10 mouse cellular contexts compared by ENCODE assay signal in the genomic region with DNA sequence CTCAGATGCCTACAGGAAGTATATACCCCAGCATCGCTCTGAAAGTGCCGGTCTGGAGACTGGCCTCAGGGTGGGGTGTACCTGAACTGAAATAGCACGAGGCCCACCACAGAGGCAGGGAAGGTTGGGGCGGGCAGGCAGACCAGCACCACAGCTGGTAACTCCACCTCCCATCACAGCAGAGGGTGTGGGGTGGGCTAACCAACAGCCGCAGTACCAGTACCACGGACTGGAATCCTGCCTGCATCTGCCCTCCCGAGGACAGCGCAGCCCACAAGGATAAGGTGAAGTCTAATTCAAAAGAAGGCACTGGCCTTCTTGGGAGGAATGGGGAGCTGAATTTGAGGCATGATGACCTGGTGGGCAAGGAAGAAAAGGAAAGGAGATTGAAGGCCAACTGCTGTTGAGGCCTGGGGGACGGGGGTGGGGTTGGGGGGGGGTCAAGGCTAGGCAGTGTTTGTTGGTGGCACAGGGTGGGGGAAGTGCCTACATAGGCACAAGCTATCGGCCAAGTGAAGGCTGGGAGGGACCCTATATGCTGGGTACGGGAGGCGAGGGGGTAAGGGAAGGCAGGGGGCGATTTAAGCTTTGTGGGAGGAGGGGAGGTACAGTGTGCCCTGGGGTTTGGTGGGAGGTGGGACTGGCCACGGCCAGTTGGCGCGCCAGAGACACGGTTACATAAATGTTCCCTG. TPM values are rescaled to one million over a fixed set of nuclear protein-coding genes. Genes with fewer than 3 reads are reported as not detected.
DNase-seq lines count a peak whose midpoint lies in the region; ATAC-seq and TF ChIP-seq lines count a peak whose summit lies in the region.
"Had no signal": no experiment of that assay in that cellular context is flagged by ENCODE, and none has a peak within 500 bp of the region (broad histone marks: within the 10 kb centered on the region; RNA-seq: fewer than 3 reads in every experiment).

No protein-coding gene starts in this region.

- H3K36me3 ChIP-seq in heart, embryonic 16.5 days (ENCODE audit: control insufficient read depth, insufficient read depth): no peaks in the 10 kb centered on the region

- H3K27ac ChIP-seq in layer of hippocampus, adult 2 months: peak overlapping the region; percentile 99
- peak overlapping the region; percentile 97 for H3K27ac ChIP-seq in heart, embryonic 16.5 days (ENCODE audit: low read length)

- TF ChIP-seq CTCF in layer of hippocampus, adult 2 months (conservative IDR thresholded peaks at IDR 0.05): no peak

- peak in 1 of 2 experiments; percentile 88 for DNase-seq in layer of hippocampus, adult 2 months (ENCODE audit: low spot score in 2 of 2)
- DNase-seq in layer of hippocampus, postnatal 14 days (ENCODE audit: low spot score in 2 of 2): no peak
- DNase-seq in T-cell, adult 2 months (ENCODE audit: low spot score): no peak
- no peak for DNase-seq in gastrocnemius, adult 8-10 months (ENCODE audit: low spot score in 2 of 2)
- DNase-seq in right cerebral cortex, postnatal 36 days (ENCODE audit: low spot score in 2 of 2): no peak

- H3K4me2 ChIP-seq in heart, embryonic 16.5 days (ENCODE audit: low read depth, low read length): peak overlapping the region; percentile 69

- no peaks in the 10 kb centered on the region for H3K9me3 ChIP-seq in heart, embryonic 16.5 days (replicated peaks; ENCODE audit: control insufficient read depth, low read length)

- peaks cover 42% of the 10 kb centered on the region for H3K4me1 ChIP-seq in heart, embryonic 16.5 days (ENCODE audit: control insufficient read depth, insufficient read depth, low read length)

- peak overlapping the region; percentile 81 for H3K9ac ChIP-seq in heart, embryonic 16.5 days (ENCODE audit: low read length)

- no peaks in the 10 kb centered on the region for H3K27me3 ChIP-seq in heart, embryonic 16.5 days (ENCODE audit: control insufficient read depth, insufficient read depth, low read length)

- peak; percentile 18; the same call in 1 of the 2 replicates for ATAC-seq in common myeloid progenitor, adult 5-6 weeks (replicated peaks; ENCODE audit: low read depth, poor library complexity, severe bottlenecking)
- ATAC-seq in heart, embryonic 16.5 days (replicated peaks; ENCODE audit: extremely low read depth, insufficient read depth, low FRiP score): 0 out of 2 replicates have a peak, but pooled peaks have one; percentile 6
- ATAC-seq in megakaryocyte progenitor cell, adult 5-6 weeks (replicated peaks; ENCODE audit: poor library complexity): peak; percentile 2; the same call in 1 of the 2 replicates

- H3K4me3 ChIP-seq in layer of hippocampus, adult 2 months: peak overlapping the region; percentile 49
- peak overlapping the region; percentile 49 for H3K4me3 ChIP-seq in heart, embryonic 16.5 days (ENCODE audit: low read length)

- WGBS in heart, embryonic 16.5 days: 21% methylated on average over 17 of the region's 17 CpGs

RNA-seq across cellular contexts. Expression of a gene that starts 20.2 kb away (rescaled TPM):
- total RNA-seq in layer of hippocampus, adult 2 months (2021): not detected
- total RNA-seq in layer of hippocampus, postnatal 14 days (2021): not detected
- not detected in 2 replicates for total RNA-seq in common myeloid progenitor, adult 5-6 weeks (2017)
- 0.18 TPM in 1 of 2 replicates, not detected in the other for polyA plus RNA-seq in heart, embryonic 16.5 days (2015; fragmentation: Nextera tagmentation; extraction: Ambion mirVana)
- not detected in 2 replicates for total RNA-seq in megakaryocyte progenitor cell, adult 5-6 weeks (2015)
- total RNA-seq in megakaryocyte progenitor cell, adult 5-6 weeks (2017): not detected in 2 replicates
- not detected for total RNA-seq in gastrocnemius, adult 8-10 months (2022)
- total RNA-seq: neutrophil, adult 5-6 weeks had no signal
- polyA plus RNA-seq: brain, embryonic 14.5 days had no signal

RNA-seq across cellular contexts. Expression of a gene that starts 42.3 kb away (rescaled TPM):
- total RNA-seq in layer of hippocampus, adult 2 months (2021): 100 to 1,000 TPM; 200 to 216 TPM
- total RNA-seq in layer of hippocampus, postnatal 14 days (2021): 100 to 1,000 TPM; 170 to 173 TPM
- total RNA-seq in common myeloid progenitor, adult 5-6 weeks (2017): 16.4 and 20.1 TPM in 2 replicates
- polyA plus RNA-seq in heart, embryonic 16.5 days (2015; fragmentation: Nextera tagmentation; extraction: Ambion mirVana): 24.2 and 26.7 TPM in 2 replicates
- total RNA-seq in megakaryocyte progenitor cell, adult 5-6 weeks (2015): 37.6 and 46.3 TPM in 2 replicates
- total RNA-seq in megakaryocyte progenitor cell, adult 5-6 weeks (2017): 16.9 and 24.3 TPM in 2 replicates
- total RNA-seq in gastrocnemius, adult 8-10 months (2022): 10 to 100 TPM; 35.8 to 65.5 (median 41.6) TPM
